Mouse (Mus musculus) neural tube, embryonic 13.5 days (tissue): ENCODE measurements around the gene Cbs. TPM values are rescaled to one million over a fixed set of nuclear protein-coding genes. Genes with fewer than 3 reads are reported as not detected.

Experiments used
- ATAC-seq: fragments of 200-750 bp; cut with Nextera tagmentation; 2 replicates; pipeline ENCODE4 v1.8.0; 2017; ENCODE audit warnings: low read depth, mild to moderate bottlenecking, moderate TSS enrichment, moderate library complexity
- H3K27ac ChIP-seq: fragments of 300-500 bp; sonication (generic); replicated peaks from 2 replicates; pipeline ENCODE4 v1.5.1; 2015; ENCODE audit warnings: moderate library complexity, mild to moderate bottlenecking, inconsistent platforms
- H3K27me3 ChIP-seq: fragments of 300-500 bp; sonication (generic); 2 replicates; pipeline ENCODE4 v1.6.1; 2015; ENCODE audit warnings: mild to moderate bottlenecking, inconsistent platforms
- H3K36me3 ChIP-seq: fragments of 300-500 bp; sonication (generic); 2 replicates; pipeline ENCODE4 v1.6.1; 2015; ENCODE audit warnings: mild to moderate bottlenecking, inconsistent platforms
- H3K4me1 ChIP-seq: fragments of 300-500 bp; sonication (generic); replicated peaks from 2 replicates; pipeline ENCODE4 v1.6.1; 2015; ENCODE audit warnings: inconsistent platforms
- H3K4me2 ChIP-seq: fragments of 300-500 bp; sonication (generic); 2 replicates; pipeline ENCODE4 v1.6.1; 2015; ENCODE audit warnings: inconsistent platforms, mild to moderate bottlenecking, moderate library complexity
- H3K4me3 ChIP-seq: fragments of 300-500 bp; sonication (generic); 2 replicates; pipeline ENCODE4 v1.5.1; 2015; ENCODE audit warnings: mild to moderate bottlenecking, inconsistent platforms
- H3K9ac ChIP-seq: fragments of 300-500 bp; sonication (generic); 2 replicates; pipeline ENCODE4 v1.6.1; 2015; ENCODE audit warnings: moderate library complexity, mild to moderate bottlenecking, inconsistent platforms
- H3K9me3 ChIP-seq: fragments of 300-500 bp; sonication (generic); 2 replicates; pipeline ENCODE4 v1.6.1; 2016; ENCODE audit warnings: inconsistent platforms
- WGBS: fragments of 180-500 bp; shearing (Covaris S2); methylation state at CpG from one replicate; pipeline ENCODE4 v1.1.7; 2015; 5-methylcytosine and 5-hydroxymethylcytosine counted together
- polyA plus RNA-seq: library from polyadenylated mRNA; unstranded; fragments of >200 nt; fragmentation: Nextera tagmentation; extraction: Ambion mirVana; gene quantifications from 2 replicates; pipeline ENCODE4 v1.2.1, GENCODE M21; 2015

Cbs gene
- polyA plus RNA-seq, 1 experiment from 2014 or later = 8.3 TPM

DNA sequence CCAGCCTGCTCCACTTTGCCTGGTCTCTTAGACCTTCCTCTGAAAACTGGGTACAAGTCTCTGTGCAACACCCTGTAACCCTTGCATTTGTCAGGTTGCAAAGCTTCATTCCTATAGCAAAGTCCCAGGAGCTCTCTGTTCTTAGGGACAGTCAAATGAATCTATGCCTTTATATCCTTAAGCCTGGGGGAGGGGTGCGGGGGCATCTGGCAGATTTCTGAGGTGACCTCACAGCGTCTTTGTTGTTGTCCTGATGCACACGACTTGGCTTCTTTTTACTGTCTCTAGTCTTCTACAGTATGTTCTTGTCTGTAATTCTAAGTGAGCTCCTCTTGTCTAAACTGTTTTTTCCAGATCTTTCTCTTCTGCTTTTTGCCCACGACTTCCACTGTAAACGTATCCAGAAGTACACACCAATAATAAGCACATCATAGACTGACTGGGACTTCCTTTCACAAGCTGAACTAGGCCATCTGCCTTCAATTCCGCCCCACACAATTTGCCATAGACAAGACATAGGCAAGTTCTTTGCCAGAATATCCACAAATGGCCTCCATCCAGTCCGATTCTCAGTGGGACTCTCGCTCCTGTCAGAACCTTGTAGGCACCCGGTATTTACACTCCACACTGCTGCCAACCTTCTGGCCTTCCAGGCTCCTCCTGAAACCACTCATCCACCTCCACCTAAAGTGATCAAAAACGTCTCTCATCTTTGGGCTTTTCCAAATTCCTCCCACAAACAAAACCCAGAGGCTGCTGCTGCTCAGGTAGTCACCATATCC lies 60.5 kb downstream of the Cbs start:
- no peak for ATAC-seq
- Histone ChIP-seq H3K36me3 (peaks cover 9% of the 10 kb centered on the region), H3K4me2 (no peak overlapping the region), H3K27me3 (no peaks in the 10 kb centered on the region), H3K4me1 (peaks cover 20% of the 10 kb centered on the region), H3K9me3 (no peaks in the 10 kb centered on the region), H3K27ac (no peak overlapping the region), H3K9ac (no peak overlapping the region), H3K4me3 (no peak overlapping the region)
- WGBS = 90% methylated on average over 10 of the region's 10 CpGs

DNA sequence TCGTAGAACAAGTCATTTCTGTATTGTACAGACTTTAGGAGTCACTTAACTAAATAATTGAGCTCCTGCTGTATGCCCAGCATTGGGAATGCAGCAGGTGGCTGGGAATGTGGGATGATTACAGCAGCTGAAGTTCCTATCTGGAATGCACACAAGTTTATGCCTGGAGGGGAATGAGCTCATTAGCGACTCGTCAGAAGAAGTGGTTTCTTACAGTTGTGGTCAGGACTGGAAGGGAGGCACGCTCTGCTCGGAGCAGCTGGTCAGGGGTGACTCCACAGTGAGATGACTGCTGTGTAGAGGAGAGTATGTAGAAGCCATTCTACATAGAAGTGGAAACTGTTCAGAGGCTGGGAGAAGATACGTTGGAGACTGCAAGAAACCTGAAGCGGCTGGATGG lies 62.4 kb downstream of the Cbs start:
- WGBS = 82% methylated on average over 7 of the region's 7 CpGs
- H3K9ac ChIP-seq = no peak overlapping the region
- H3K36me3 ChIP-seq = peaks cover 9% of the 10 kb centered on the region
- H3K9me3 ChIP-seq = no peaks in the 10 kb centered on the region
- ATAC-seq = no peak
- H3K27ac ChIP-seq = no peak overlapping the region
- H3K4me1 ChIP-seq = peaks cover 15% of the 10 kb centered on the region
- no peaks in the 10 kb centered on the region for H3K27me3 ChIP-seq
- no peak overlapping the region for H3K4me3 ChIP-seq
- H3K4me2 ChIP-seq = no peak overlapping the region

DNA sequence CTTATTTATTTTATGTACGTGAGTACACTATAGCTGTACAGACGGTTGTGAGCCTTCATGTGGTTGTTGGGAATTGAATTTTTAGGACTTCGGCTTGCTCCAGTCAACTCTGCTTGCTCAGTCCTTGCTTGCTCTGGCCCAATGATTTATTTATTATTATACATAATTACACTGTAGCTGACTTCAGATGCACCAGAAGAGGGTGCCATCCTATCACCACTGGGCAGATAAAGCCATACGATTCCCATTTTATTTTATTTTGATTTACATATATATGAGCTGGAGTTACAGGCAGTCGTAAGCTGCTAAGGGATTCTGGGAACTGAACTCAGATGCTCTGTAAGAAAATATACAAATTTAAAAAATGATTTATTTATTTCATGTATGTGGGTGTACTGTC lies 65.3 kb downstream of the Cbs start:
- H3K27me3 ChIP-seq = no peaks in the 10 kb centered on the region
- no peaks in the 10 kb centered on the region for H3K9me3 ChIP-seq
- H3K4me2 ChIP-seq = no peak overlapping the region
- no peak overlapping the region for H3K9ac ChIP-seq
- H3K36me3 ChIP-seq = peaks cover 9% of the 10 kb centered on the region
- ATAC-seq = no peak
- WGBS = 84% methylated on average over 5 of the region's 5 CpGs
- H3K4me3 ChIP-seq = no peak overlapping the region
- peaks cover 43% of the 10 kb centered on the region for H3K4me1 ChIP-seq
- no peak overlapping the region for H3K27ac ChIP-seq

DNA sequence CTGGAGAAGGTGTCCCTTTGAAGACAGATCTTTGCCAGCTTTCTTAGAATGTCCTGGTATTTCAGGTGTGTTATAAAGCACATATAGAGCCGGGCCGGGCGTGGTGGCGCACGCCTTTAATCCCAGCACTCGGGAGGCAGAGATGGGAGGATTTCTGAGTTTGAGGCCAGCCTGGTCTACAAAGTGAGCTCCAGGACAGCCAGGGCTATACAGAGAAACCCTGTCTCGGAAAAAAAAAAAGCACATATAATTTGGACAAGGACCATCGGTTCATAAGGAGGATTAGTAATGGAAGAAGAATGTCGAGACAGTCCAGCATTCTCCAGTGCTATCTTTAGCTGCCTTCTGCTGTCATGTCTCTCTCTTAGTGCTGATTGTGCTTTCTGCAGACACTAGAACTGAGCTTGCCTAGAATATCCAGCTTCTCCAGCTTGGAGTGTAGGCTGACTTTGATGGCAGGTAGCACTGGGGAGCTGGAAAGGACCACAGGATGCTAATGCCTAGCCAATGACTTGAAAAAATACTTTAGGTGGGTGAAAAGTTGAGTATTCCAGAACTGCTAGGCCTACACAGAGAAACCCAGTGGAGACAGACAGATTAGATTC lies 66.6 kb downstream of the Cbs start:
- no peak for ATAC-seq
- Histone ChIP-seq H3K27me3 (no peaks in the 10 kb centered on the region), H3K36me3 (peaks cover 1% of the 10 kb centered on the region), H3K4me3 (no peak overlapping the region), H3K4me2 (no peak overlapping the region), H3K9me3 (no peaks in the 10 kb centered on the region), H3K27ac (no peak overlapping the region), H3K9ac (no peak overlapping the region), H3K4me1 (peaks cover 54% of the 10 kb centered on the region)
- 90% methylated on average over 9 of the region's 9 CpGs for WGBS

DNA sequence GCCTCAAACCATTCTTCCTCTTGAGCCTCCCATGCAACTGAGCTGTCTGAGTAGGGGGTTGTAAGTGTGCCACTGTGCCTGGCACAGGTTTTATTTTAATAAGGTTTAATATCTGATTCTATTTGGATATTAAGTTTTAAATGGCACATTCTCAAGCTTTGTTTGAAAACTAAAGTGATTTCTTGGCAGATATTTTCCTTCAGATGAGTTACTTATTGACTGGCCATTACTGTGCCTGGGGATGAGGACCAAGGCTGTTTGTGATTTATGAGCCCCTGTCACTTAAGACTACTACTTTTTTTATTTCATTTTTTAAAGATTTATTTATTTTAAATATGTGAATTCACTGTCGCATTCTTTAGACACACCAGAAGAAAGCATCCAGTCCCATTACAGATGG lies 67.3 kb downstream of the Cbs start:
- Histone ChIP-seq H3K27me3 (no peaks in the 10 kb centered on the region), H3K9ac (no peak overlapping the region), H3K4me2 (no peak overlapping the region), H3K4me3 (no peak overlapping the region), H3K36me3 (no peaks in the 10 kb centered on the region), H3K27ac (no peak overlapping the region), H3K9me3 (no peaks in the 10 kb centered on the region), H3K4me1 (peaks cover 54% of the 10 kb centered on the region)
- 93% methylated on average over 1 of the region's 1 CpGs for WGBS
- no peak for ATAC-seq

DNA sequence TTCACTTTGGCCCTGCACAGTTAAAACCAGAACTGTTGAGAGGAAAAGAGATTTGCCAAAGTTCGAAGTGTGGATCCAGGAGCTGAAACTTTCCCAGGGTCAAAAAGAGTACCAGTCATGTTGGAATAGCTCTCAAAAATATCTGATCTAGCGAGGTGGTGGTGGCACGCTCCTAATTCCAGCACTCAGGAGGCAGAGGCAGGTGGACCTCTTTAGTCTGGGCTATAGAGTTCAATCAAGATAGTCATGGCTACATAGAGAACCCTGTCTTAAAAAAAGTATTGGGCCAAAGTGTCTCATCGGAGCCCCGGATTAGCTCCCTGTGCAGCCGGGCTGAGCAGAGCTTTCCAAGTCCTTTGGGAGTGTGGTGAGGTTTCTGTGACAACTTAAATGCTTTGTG lies 70.8 kb downstream of the Cbs start:
- Histone ChIP-seq H3K27me3 (no peaks in the 10 kb centered on the region), H3K9me3 (no peaks in the 10 kb centered on the region), H3K9ac (peak overlapping the region; percentile 95), H3K4me3 (peak overlapping the region; percentile 88), H3K4me2 (peak overlapping the region; percentile 91), H3K4me1 (peaks cover 59% of the 10 kb centered on the region), H3K36me3 (no peaks in the 10 kb centered on the region), H3K27ac (peak overlapping the region; percentile 99; the same call in 1 of the 2 replicates)
- WGBS = 69% methylated on average over 6 of the region's 6 CpGs
- no peak for ATAC-seq

DNA sequence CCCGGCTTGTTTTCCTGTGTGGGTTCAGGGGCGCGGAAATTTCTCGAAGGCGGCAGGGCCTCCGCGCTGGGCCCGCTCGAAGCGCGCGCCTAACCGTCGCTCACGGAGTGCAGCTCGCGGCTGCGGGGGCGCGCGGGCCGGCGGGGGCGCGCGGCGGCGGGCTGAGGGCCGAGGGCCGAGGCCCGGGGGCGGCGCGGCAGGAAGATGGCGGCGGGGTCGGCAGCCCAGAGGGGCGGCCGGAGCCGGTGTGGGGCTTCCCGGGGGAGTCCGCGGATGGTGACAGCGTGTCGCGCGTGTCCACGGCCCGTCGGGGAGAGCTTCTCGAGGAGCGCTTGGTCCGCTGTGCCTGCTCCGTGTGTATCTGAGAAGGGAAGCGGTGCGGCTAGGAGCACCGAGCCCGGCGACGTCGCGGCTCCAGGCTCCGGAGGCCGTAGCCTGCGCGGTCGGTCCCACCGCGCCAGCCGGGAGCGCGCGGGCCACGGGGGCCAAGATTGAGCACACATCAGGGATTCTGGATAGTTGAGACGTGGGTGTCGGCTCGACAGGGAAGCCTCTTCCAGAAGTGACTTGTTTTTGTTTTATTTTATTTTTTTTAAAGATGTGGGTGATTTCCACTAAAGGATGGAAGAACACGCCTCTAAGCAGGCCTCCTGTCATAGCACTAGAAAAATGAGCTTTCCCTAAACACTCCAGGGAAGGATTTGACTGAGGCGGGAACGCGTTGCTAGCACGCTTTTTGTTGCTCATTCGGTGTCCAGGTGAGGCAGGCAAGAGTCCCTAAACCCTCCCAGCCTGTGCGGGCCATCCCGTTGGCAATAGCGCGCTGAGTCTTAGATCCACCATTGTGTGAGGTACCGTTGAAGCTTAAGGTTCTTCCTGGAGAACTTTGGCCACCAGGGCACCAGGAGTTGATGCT lies 71.6 kb downstream of the Cbs start:
- peak overlapping the region; percentile 99 for H3K27ac ChIP-seq
- under 1% methylated on average over 72 of the region's 88 CpGs for WGBS
- ATAC-seq = peak; percentile 67
- H3K27me3 ChIP-seq = no peaks in the 10 kb centered on the region
- no peaks in the 10 kb centered on the region for H3K36me3 ChIP-seq
- peak overlapping the region; percentile 88 for H3K4me3 ChIP-seq
- no peaks in the 10 kb centered on the region for H3K9me3 ChIP-seq
- peak overlapping the region; percentile 91 for H3K4me2 ChIP-seq
- H3K4me1 ChIP-seq = peaks cover 51% of the 10 kb centered on the region
- H3K9ac ChIP-seq = peak overlapping the region; percentile 95

DNA sequence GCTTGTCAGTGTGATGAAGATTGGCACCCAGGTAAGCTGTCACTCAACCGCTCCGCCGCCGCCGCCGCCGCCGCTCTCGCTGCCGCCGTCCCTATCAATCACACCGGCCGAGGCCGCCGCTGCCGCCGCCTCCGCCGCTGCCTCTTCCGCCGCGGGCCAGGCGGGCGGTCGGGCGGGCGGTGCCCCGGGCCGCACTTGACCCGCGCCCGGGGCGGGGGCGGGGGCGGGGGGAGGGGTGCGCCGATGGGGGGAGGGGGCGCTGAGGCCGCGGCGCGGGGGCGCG lies 72.2 kb downstream of the Cbs start:
- peak overlapping the region; percentile 99 for H3K27ac ChIP-seq
- 1% methylated on average over 19 of the region's 44 CpGs for WGBS
- ATAC-seq = no peak

DNA sequence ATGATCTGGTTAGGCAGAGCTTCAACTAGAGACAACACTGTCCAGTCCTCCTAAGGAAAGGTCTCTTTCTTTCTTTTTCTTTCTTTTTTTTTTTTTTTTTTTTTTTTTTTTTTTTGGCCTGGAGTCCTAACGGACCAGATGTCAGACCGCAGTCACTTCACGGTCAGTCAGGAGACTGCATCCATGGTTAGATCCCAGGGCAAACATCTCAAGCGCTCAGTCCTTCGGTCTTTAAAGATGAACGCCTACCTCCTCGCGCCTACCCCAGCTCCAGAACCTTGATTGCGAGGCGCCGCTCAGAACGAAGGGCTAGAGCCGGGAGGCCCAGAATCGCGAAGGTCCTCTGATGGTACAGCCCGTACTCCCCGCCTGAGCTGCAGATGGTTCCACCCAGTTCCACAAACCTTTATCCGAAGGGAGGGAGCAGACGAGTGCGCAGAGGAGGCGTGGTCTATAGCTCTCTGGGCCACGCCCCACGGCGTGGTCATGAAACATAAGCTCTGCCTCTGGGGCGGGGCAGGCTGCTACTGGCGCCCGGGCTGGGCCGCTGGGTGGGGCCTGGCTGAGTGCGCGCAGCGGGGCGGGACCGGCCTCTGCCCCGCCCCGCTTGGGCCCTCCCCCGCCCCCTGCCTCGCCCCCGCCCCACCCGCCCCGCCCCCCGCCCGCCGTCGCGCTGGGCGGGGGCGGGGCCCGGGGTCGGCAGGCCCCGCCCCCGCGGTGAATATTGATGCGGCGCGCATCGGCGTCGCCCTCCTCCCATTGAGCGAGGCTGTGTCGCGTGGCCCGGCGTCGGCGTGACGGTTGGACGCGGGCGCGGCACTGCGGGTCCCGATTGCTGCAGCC lies 72.8 kb downstream of the Cbs start, which contains the start of gene Pknox1:
TSS of gene Pknox1 (plus strand) at position 720 of the 843 bp plus-strand sequence.
- Histone ChIP-seq H3K9ac (peak within 1 kb of the TSS; percentile 95), H3K4me3 (peak within 1 kb of the TSS; percentile 88), H3K36me3 (no peaks in the 10 kb centered on the region), H3K9me3 (no peaks in the 10 kb centered on the region), H3K4me1 (peaks cover 43% of the 10 kb centered on the region), H3K27me3 (no peaks in the 10 kb centered on the region), H3K4me2 (peak within 1 kb of the TSS; percentile 91), H3K27ac (peak within 1 kb of the TSS; percentile 99)
- peak; percentile 97 for ATAC-seq
- 0% methylated on average over 37 of the region's 72 CpGs for WGBS

More for the DNA sequence above, 72.2 kb downstream of the Cbs start:
- H3K27me3 ChIP-seq = no peaks in the 10 kb centered on the region
- peak overlapping the region; percentile 95 for H3K9ac ChIP-seq
- H3K9me3 ChIP-seq = no peaks in the 10 kb centered on the region
- H3K4me3 ChIP-seq = peak overlapping the region; percentile 88
- peak overlapping the region; percentile 91 for H3K4me2 ChIP-seq
- H3K4me1 ChIP-seq = peaks cover 49% of the 10 kb centered on the region
- H3K36me3 ChIP-seq = no peaks in the 10 kb centered on the region

DNA sequence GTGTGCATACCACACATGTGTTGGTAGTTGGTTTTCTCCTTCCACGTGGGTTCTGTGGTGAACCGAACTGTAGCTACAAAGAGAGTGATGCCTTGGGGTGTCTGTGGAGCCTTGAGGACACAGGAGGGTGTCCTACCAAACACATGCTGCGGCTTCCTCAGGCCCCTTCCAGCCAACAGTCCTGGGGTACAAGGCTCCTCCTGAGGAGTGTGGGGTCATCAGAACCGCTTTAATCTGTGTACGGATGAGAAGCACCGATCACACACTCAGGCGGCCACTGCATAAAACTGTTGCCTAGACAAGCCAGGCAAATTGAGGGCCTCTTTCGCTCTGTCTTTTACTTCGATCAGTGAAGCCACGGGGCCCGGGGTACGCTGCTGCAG lies 73.4 kb downstream of the Cbs start:
- H3K27me3 ChIP-seq = no peaks in the 10 kb centered on the region
- H3K4me2 ChIP-seq = peak overlapping the region; percentile 54
- ATAC-seq = peak; percentile 2; the same call in 1 of the 2 replicates
- H3K4me1 ChIP-seq = peaks cover 37% of the 10 kb centered on the region
- peak overlapping the region; percentile 39 for H3K4me3 ChIP-seq
- 19% methylated on average over 12 of the region's 12 CpGs for WGBS
- peak overlapping the region; percentile 94 for H3K27ac ChIP-seq
- no peaks in the 10 kb centered on the region for H3K36me3 ChIP-seq
- H3K9me3 ChIP-seq = no peaks in the 10 kb centered on the region
- peak overlapping the region; percentile 69 for H3K9ac ChIP-seq

DNA sequence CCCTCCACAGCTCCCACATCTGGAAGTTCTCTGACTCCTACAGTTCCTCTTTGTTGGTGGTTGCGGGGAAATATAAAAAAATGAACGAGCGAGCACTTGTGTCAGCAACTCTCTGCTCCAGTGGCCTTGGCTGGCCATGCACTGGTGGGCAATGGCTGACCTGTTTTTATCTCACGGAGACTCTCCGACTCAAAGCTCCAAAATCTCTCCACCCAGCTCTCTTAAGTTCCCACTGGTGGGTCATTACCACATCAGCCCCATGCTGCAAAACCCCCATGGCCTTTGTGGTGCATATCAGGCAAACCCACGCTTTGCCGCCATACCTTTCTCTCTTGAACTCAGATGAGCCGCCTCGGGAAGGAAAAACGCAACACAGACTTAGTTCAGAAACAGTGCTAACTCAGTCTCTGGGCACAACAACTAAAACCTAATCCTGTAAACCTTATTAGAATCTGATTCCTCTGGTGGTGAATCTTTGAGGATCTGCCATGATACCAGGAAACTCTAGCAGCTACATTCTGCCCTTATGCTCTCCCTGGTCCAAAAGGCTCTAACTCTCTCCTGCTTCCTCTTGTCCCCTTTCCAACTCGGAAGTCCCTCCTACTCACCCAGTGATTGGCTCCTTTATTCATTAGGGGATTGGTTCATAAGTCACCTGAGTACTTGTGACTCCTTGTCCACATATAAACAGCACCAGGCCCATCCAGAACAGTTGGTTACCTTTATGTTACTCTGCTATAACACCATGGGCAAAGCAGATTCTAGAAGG lies 77.8 kb downstream of the Cbs start:
- H3K9ac ChIP-seq = no peak overlapping the region
- ATAC-seq = no peak
- no peaks in the 10 kb centered on the region for H3K27me3 ChIP-seq
- 90% methylated on average over 11 of the region's 11 CpGs for WGBS
- no peaks in the 10 kb centered on the region for H3K36me3 ChIP-seq
- no peak overlapping the region for H3K27ac ChIP-seq
- H3K4me3 ChIP-seq = no peak overlapping the region
- H3K9me3 ChIP-seq = no peaks in the 10 kb centered on the region
- H3K4me2 ChIP-seq = no peak overlapping the region
- peaks cover 37% of the 10 kb centered on the region for H3K4me1 ChIP-seq
